Mouse (Mus musculus): ENCODE results near the gene Pi16.
A peak's percentile ranks its signal among the peaks of the same experiment; 100 is the strongest.

Gene Pi16

GRCm38 (mm10) chr17:29356479-29356856 lies 39.0 kb downstream of the Pi16 start:
- peak; percentile 76 for DNase-seq (ENCODE audit: low read depth, low spot score)

GRCm38 (mm10) chr17:29356882-29357281 lies 39.4 kb downstream of the Pi16 start:
- no peak for DNase-seq (ENCODE audit: low read depth, low spot score)

DNA sequence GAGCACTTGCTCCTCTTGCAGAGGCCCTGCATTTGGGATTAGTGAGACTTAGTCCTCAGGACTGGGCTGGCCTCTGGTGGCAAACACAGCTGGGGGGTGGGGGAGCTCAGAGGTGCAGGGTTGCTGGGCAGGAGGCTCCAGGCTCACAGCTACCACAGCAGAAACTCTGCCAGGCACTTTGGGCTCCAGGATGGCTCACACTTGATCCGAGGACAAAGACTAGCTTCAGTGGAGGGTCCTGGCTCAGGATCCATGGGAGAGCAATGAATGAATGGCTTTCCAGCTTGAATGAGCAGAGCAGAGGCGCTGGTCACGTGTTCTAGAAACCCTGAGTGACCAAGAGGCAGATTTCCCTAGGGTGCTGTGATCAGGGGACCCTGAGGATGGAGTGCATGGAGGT lies 41.4 kb downstream of the Pi16 start:
- DNase-seq (ENCODE audit: low read depth, low spot score): no peak

DNA sequence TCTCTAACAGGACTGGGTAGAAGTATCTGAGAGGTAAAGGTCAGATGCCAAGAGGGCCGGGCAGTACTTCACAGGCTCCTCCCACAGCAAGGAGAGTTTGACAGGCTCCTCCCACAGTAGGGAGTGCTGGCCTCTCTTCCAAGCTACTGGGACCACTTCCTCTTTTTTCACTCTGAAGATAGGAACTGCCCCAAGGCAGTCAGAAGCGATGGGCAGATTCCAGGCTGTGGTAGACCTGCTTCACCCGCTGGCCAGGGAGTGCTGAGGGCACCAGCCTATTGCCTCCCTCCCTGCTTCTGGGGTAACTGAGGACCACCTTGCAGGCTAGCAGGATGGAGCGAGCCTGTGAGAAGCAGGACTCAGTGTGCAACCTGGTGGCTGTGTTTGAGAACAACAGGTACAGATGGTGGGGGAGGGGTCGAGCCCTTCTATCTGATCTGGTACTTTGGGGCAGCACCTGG lies 43.3 kb downstream of the Pi16 start, which contains the start of gene Fgd2:
Fgd2 (plus strand) TSS at position 154 of the 461 bp plus-strand sequence.
- DNase-seq (ENCODE audit: low read depth, low spot score): peak; percentile 81

GRCm38 (mm10) chr17:29361982-29362691 lies 44.7 kb downstream of the Pi16 start:
- DNase-seq (ENCODE audit: low read depth, low spot score): peak; percentile 67

DNA sequence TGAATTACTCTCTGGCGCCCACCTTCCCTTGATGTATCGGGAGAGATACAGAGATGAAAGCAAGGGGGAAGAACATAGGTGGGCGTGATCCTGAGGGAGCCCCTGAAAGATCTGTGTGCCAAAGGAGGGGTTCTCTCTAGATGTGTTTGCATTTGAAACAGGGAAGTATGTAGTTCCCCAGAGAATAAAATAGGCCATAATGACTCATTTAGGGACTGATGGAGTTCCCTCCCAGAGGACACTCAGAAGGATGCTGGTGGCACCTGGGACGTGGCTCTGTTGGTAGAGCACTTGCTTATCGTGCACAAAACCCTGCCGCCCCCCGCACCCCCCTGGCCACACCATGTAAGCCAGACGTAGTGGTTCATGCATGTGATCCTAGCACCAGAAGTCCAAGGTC lies 45.6 kb downstream of the Pi16 start:
- DNase-seq (ENCODE audit: low read depth, low spot score): no peak

DNA sequence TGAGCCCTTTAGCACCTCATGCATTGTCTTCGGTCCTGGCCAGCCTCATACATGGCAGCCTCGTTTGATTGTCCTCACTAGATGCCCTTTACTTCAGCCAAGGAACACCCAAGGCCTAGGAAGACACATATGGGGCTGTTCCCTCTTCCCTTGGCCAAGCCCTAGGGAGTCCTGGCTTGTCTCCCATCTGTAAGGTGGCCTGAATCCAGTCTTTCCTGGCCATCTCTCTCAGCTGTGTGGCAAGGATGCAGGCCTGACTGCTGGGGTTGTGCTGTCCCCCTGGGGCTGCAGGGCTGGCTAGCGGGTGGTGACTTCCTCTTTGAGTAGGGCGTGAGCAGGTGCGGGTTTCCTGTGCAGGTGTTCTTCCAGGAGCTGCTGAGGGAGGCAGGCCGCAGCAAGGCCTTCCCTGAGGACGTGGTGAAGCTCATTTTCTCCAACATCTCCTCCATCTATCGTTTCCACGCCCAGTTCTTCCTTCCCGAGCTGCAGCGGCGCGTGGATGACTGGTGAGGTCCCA lies 47.7 kb downstream of the Pi16 start:
- DNase-seq (ENCODE audit: low read depth, low spot score): no peak

- no peak for DNase-seq (ENCODE audit: low read depth, low spot score)
These were observed 51.2 kb downstream of the Pi16 start for GRCm38 (mm10) chr17:29368726-29369125.

GRCm38 (mm10) chr17:29370984-29371723 lies 53.7 kb downstream of the Pi16 start:
- peak; percentile 93 for DNase-seq (ENCODE audit: low read depth, low spot score)

- DNase-seq (ENCODE audit: low read depth, low spot score): no peak
These were observed 58.4 kb downstream of the Pi16 start for GRCm38 (mm10) chr17:29375871-29376270.

DNA sequence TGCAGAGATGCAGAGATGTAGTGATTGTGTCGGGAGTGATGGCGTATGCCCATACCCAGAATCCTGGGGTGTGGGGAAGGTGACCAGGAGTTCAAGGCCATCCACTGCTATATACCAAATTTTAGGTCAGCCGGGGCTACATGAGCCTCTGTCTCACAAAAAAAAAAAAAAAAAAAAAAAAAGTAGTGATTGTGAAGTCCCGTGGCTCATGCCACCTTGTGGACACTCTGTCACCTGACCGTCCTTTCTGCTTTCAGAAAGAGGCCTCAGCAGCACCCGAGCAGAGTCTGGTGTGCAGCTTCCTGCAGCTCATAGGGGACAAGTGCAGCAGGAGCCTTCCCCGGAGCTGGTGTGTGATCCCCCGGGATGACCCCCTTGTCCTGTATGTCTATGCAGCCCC lies 60.6 kb downstream of the Pi16 start:
- no peak for DNase-seq (ENCODE audit: low read depth, low spot score)

All from ZHBTc4 (cell line).